Mouse (Mus musculus) inflammation-experienced regulatory T-cells, adult 16 weeks (primary cell): Measurements from ENCODE around the gene Tbc1d4. TPM values are rescaled to one million over a fixed set of nuclear protein-coding genes. Genes with fewer than 3 reads are reported as not detected.

ENCODE experiments used
- polyA plus RNA-seq: library from polyadenylated mRNA; unstranded; fragments of 100-300 nt; shearing (Covaris generic); gene quantifications from one replicate; pipeline ENCODE4 v1.2.1, GENCODE M21; 2017

Tbc1d4 gene
- 282 TPM for polyA plus RNA-seq

GRCm38 (mm10) chr14:101608519-101609368 lies at the start of gene Tbc1d4:
Gene Tbc1d4 (minus strand): TSS chr14:101609191.

GRCm38 (mm10) chr14:101653581-101654525 lies 44.9 kb upstream of the Tbc1d4 start, which contains the start of gene Uchl3:
Gene Uchl3 (plus strand): TSS chr14:101653967.

GRCm38 (mm10) chr14:101640153-101640843 lies 31.3 kb upstream of the Tbc1d4 start, which contains the start of gene Commd6:
Gene Commd6 (minus strand): TSS chr14:101640686.

Other genes with a start within 250 kb of the Tbc1d4 start
- gene Commd6, start 31.5 kb upstream of the Tbc1d4 start, polyA plus RNA-seq, result 103 TPM
- gene Uchl3, start 44.8 kb upstream of the Tbc1d4 start, polyA plus RNA-seq, result 70.7 TPM
- not detected for gene Gm9922, start 120.6 kb upstream of the Tbc1d4 start, polyA plus RNA-seq
- 0.50 TPM for gene Lmo7, start 120.8 kb upstream of the Tbc1d4 start, polyA plus RNA-seq